Mouse (Mus musculus) cerebellum, adult 2 months (tissue): ENCODE data around the gene Mvb12b.

Experiments
- CTCF ChIP-seq: fragments of 200-500 bp; IDR thresholded peaks from 2 replicates; pipeline ENCODE4 v1.5.1; 2011; ENCODE audit warnings: low read depth, mild to moderate bottlenecking, control low read depth, low read length, moderate library complexity, borderline replicate concordance; ENCODE audit not compliant: insufficient read depth
- POLR2A ChIP-seq: fragments of 200-500 bp; IDR thresholded peaks from 2 replicates; pipeline ENCODE4 v1.6.1; 2011; ENCODE audit warnings: low read length, control low read depth, borderline replicate concordance; ENCODE audit not compliant: insufficient read depth

DNA sequence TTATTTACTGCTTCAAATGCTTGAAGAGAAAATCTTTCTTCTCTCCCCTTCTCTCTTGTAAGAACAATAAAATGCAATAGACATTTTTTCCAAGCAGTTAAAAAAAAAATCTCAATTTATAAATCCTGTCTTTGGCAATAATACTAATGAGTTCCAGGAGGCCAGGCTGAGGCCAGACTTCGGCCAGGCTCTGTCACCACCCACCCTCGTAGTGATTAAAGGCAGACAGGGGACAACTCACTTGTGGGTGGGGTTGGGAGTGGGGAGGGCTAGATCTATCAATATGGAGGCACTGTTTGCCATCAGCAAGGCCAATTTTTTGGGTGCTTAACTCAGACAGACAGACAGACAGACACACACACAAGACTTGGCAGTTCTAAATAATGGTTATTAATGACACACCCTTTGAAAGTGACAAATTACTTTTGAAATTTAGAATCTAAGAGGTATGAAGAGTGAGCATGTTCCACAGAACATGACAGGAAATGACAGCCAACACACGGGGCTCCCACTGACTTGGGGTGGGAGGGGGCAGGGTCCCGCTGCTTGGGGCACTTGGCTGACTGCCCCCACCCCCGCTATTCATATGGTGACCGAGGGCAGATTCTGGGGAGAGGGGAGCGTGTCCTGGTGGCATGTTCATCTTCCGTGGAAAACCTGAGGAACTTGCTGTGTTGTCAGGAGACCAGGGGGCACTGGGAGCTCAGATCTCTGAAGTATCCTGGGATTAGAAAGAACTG, 74.1 kb downstream of the Mvb12b start:
- no peak for TF ChIP-seq POLR2A
- no peak for TF ChIP-seq CTCF
